Comparison of ENCODE assay signal across 9 mouse cellular contexts in genomic region chr5:5507701-5508225, GRCm38 (mm10). TPM values are rescaled to one million over a fixed set of nuclear protein-coding genes. Genes with fewer than 3 reads are reported as not detected.
DNase-seq lines count a peak whose midpoint lies in the region; ATAC-seq and TF ChIP-seq lines count a peak whose summit lies in the region.
"Had no signal": no experiment of that assay in that cellular context is flagged by ENCODE, and none has a peak within 500 bp of the region (broad histone marks: within the 10 kb centered on the region; RNA-seq: fewer than 3 reads in every experiment).

No protein-coding gene starts in this region.

- TF ChIP-seq EP300 in heart, postnatal 0 days (IDR thresholded peaks at IDR 0.05; ENCODE audit: low read depth) = no peak
- no peak for TF ChIP-seq EP300 in liver, embryonic 14.5 days (IDR thresholded peaks at IDR 0.05; ENCODE audit: low read depth)

- TF ChIP-seq CTCF in heart, postnatal 0 days (IDR thresholded peaks at IDR 0.05; ENCODE audit: low read depth) = peak; percentile 66
- peak; percentile 69 for TF ChIP-seq CTCF in liver, embryonic 14.5 days (IDR thresholded peaks at IDR 0.05; ENCODE audit: low read depth)

- peaks cover 6% of the 10 kb centered on the region for H3K4me1 ChIP-seq in heart, postnatal 0 days (ENCODE audit: control insufficient read depth, insufficient read depth)
- no peaks in the 10 kb centered on the region for H3K4me1 ChIP-seq in liver, embryonic 14.5 days (replicated peaks; ENCODE audit: control insufficient read depth in 2 of 2, insufficient read depth in 2 of 2, low read length in 1 of 2)
- H3K4me1 ChIP-seq in neural tube, embryonic 12.5 days = peaks cover 7% of the 10 kb centered on the region
- H3K4me1 ChIP-seq: lung, embryonic 15.5 days had no signal

- peaks cover 29% of the 10 kb centered on the region for H3K36me3 ChIP-seq in heart, postnatal 0 days (replicated peaks; ENCODE audit: control insufficient read depth, insufficient read depth, low read length)
- no peaks in the 10 kb centered on the region for H3K36me3 ChIP-seq in liver, embryonic 14.5 days (replicated peaks; ENCODE audit: control insufficient read depth, insufficient read depth, low read depth)
- H3K36me3 ChIP-seq in neural tube, embryonic 12.5 days = peaks cover 4% of the 10 kb centered on the region; the same call in 1 of the 2 replicates
- H3K36me3 ChIP-seq: lung, embryonic 15.5 days had no signal

- DNase-seq in A20 (ENCODE audit: low read depth, low spot score) = peak; percentile 26
- peak; percentile 50 to 63 for DNase-seq in adrenal gland, adult 18-20 months (ENCODE audit: low spot score in 2 of 2)
- peak; percentile 80 for DNase-seq in embryo, embryonic 11 days
- DNase-seq in heart, postnatal 0 days (ENCODE audit: low spot score) = peak; percentile 42
- DNase-seq in kidney, postnatal 14 days = peak; percentile 75
- DNase-seq in liver, embryonic 14.5 days (ENCODE audit: low read depth in 3 of 3, low spot score in 3 of 3) = no peak
- DNase-seq in urinary bladder, adult 2 months (ENCODE audit: low spot score) = peak; percentile 36

- H3K9me3 ChIP-seq in heart, postnatal 0 days (replicated peaks; ENCODE audit: control insufficient read depth, low read length) = no peaks in the 10 kb centered on the region
- H3K9me3 ChIP-seq in liver, embryonic 14.5 days (ENCODE audit: control insufficient read depth, low read length) = no peaks in the 10 kb centered on the region
- H3K9me3 ChIP-seq in neural tube, embryonic 12.5 days = no peaks in the 10 kb centered on the region
- H3K9me3 ChIP-seq: lung, embryonic 15.5 days had no signal

- ATAC-seq in heart, postnatal 0 days (ENCODE audit: insufficient read depth, low read depth) = no peak
- no peak for ATAC-seq in liver, embryonic 14.5 days (ENCODE audit: insufficient read depth)
- peak; percentile 80 for ATAC-seq in neural tube, embryonic 12.5 days (ENCODE audit: low FRiP score, low read depth)

- no peak overlapping the region for H3K4me2 ChIP-seq in heart, postnatal 0 days (ENCODE audit: low read depth, low read length)
- no peak overlapping the region for H3K4me2 ChIP-seq in liver, embryonic 14.5 days (ENCODE audit: low read depth)
- H3K4me2 ChIP-seq in neural tube, embryonic 12.5 days (replicated peaks) = peak overlapping the region; percentile 41
- H3K4me2 ChIP-seq: lung, embryonic 15.5 days had no signal

- H3K9ac ChIP-seq in heart, postnatal 0 days (replicated peaks; ENCODE audit: low read depth, low read length) = no peak overlapping the region
- H3K9ac ChIP-seq in liver, embryonic 14.5 days (replicated peaks) = no peak overlapping the region
- H3K9ac ChIP-seq in neural tube, embryonic 12.5 days = no peak overlapping the region

- 56% methylated on average over 20 of the region's 20 CpGs for WGBS in heart, postnatal 0 days
- WGBS in liver, embryonic 14.5 days (ENCODE audit: insufficient replicate concordance) = 63% methylated on average over 20 of the region's 20 CpGs
- WGBS in neural tube, embryonic 12.5 days = 21% methylated on average over 20 of the region's 20 CpGs

- no peaks in the 10 kb centered on the region for H3K27me3 ChIP-seq in heart, postnatal 0 days (ENCODE audit: control insufficient read depth, insufficient read depth, low read length)
- no peaks in the 10 kb centered on the region for H3K27me3 ChIP-seq in liver, embryonic 14.5 days (ENCODE audit: control insufficient read depth, insufficient read depth, low read length)
- H3K27me3 ChIP-seq in neural tube, embryonic 12.5 days (replicated peaks) = no peaks in the 10 kb centered on the region
- H3K27me3 ChIP-seq: lung, embryonic 15.5 days had no signal

- no peak overlapping the region for H3K4me3 ChIP-seq in heart, postnatal 0 days (ENCODE audit: low read depth, low read length)
- no peak overlapping the region for H3K4me3 ChIP-seq in liver, embryonic 14.5 days (ENCODE audit: insufficient read depth in 1 of 2, low read depth in 2 of 2, low read length in 2 of 2)
- no peak overlapping the region for H3K4me3 ChIP-seq in neural tube, embryonic 12.5 days
- H3K4me3 ChIP-seq: lung, embryonic 15.5 days had no signal

- no peak overlapping the region for H3K27ac ChIP-seq in heart, postnatal 0 days (ENCODE audit: low read depth)
- H3K27ac ChIP-seq in liver, embryonic 14.5 days = no peak overlapping the region
- H3K27ac ChIP-seq in neural tube, embryonic 12.5 days = no peak overlapping the region
- H3K27ac ChIP-seq: lung, embryonic 15.5 days had no signal

RNA-seq across cellular contexts. Expression of gene Cldn12, which starts 7.0 kb away (rescaled TPM):
- total RNA-seq in adrenal gland, adult 18-20 months (2021) = 10 to 100 TPM; 17.5 to 18.0 TPM
- total RNA-seq in heart, postnatal 0 days (2014; rRNA removed; ENCODE audit: low replicate concordance) = 14.5 and 16.8 TPM in 2 replicates
- 12.6 and 12.7 TPM in 2 replicates for polyA plus RNA-seq in heart, postnatal 0 days (2015; fragmentation: Nextera tagmentation; extraction: Ambion mirVana)
- polyA plus RNA-seq in liver, embryonic 14.5 days (2012; rRNA removed) = 4.7 and 5.3 TPM in 2 replicates
- 5.9 and 6.8 TPM in 2 replicates for polyA plus RNA-seq in liver, embryonic 14.5 days (2014; fragmentation: Nextera tagmentation; extraction: Ambion mirVana)
- polyA plus RNA-seq in neural tube, embryonic 12.5 days (2016; fragmentation: Nextera tagmentation; extraction: Ambion mirVana) = 31.0 and 35.5 TPM in 2 replicates
- polyA plus RNA-seq in urinary bladder, adult 2 months (2012; rRNA removed) = 23.4 and 24.7 TPM in 2 replicates

RNA-seq across cellular contexts. Expression of gene 1700015F17Rik, which starts 28.8 kb away (rescaled TPM):
- total RNA-seq in adrenal gland, adult 18-20 months (2021) = not detected
- total RNA-seq in heart, postnatal 0 days (2014; rRNA removed; ENCODE audit: low replicate concordance) = not detected in 2 replicates
- not detected in 2 replicates for polyA plus RNA-seq in heart, postnatal 0 days (2015; fragmentation: Nextera tagmentation; extraction: Ambion mirVana)
- polyA plus RNA-seq in liver, embryonic 14.5 days (2012; rRNA removed) = not detected in 2 replicates
- not detected in 2 replicates for polyA plus RNA-seq in liver, embryonic 14.5 days (2014; fragmentation: Nextera tagmentation; extraction: Ambion mirVana)
- not detected in 2 replicates for polyA plus RNA-seq in neural tube, embryonic 12.5 days (2016; fragmentation: Nextera tagmentation; extraction: Ambion mirVana)
- polyA plus RNA-seq in urinary bladder, adult 2 months (2012; rRNA removed) = 0.10 TPM in 1 of 2 replicates, not detected in the other
- polyA plus RNA-seq: lung, embryonic 15.5 days had no signal

RNA-seq across cellular contexts. Expression of gene Gtpbp10, which starts 51.6 kb away (rescaled TPM):
- 10 to 100 TPM; 10.2 to 10.3 TPM for total RNA-seq in adrenal gland, adult 18-20 months (2021)
- 12.3 and 14.5 TPM in 2 replicates for total RNA-seq in heart, postnatal 0 days (2014; rRNA removed; ENCODE audit: low replicate concordance)
- 12.6 and 13.8 TPM in 2 replicates for polyA plus RNA-seq in heart, postnatal 0 days (2015; fragmentation: Nextera tagmentation; extraction: Ambion mirVana)
- polyA plus RNA-seq in liver, embryonic 14.5 days (2012; rRNA removed) = 3.5 and 5.5 TPM in 2 replicates
- polyA plus RNA-seq in liver, embryonic 14.5 days (2014; fragmentation: Nextera tagmentation; extraction: Ambion mirVana) = 9.6 and 9.7 TPM in 2 replicates
- polyA plus RNA-seq in neural tube, embryonic 12.5 days (2016; fragmentation: Nextera tagmentation; extraction: Ambion mirVana) = 31.3 and 31.8 TPM in 2 replicates
- polyA plus RNA-seq in urinary bladder, adult 2 months (2012; rRNA removed) = 14.3 and 15.6 TPM in 2 replicates

Comparison
In these comparisons a context has a peak if more than half of its experiments do, and no peak if none do; other contexts are left out.
1. DNase-seq: peak in A20 (single experiment), adrenal gland, adult 18-20 months (2 of 2), embryo, embryonic 11 days (single experiment), heart, postnatal 0 days (single experiment), kidney, postnatal 14 days (single experiment) and urinary bladder, adult 2 months (single experiment); none in liver, embryonic 14.5 days (0 of 3).